Mouse (Mus musculus) brain, embryonic 14.5 days (tissue): Measurements from ENCODE around the gene Gpr62.

Source experiments
- CTCF ChIP-seq: fragments of 200-500 bp; IDR thresholded peaks from 2 replicates; pipeline ENCODE4 v1.5.1; 2012; ENCODE audit warnings: inconsistent platforms, mild to moderate bottlenecking, moderate library complexity, borderline replicate concordance; ENCODE audit not compliant: insufficient read depth, insufficient read length; ENCODE audit errors: extremely low read depth
- POLR2A ChIP-seq: fragments of 200-500 bp; IDR thresholded peaks from 2 replicates; pipeline ENCODE4 v1.6.1; 2012; ENCODE audit warnings: mild to moderate bottlenecking, inconsistent platforms, borderline replicate concordance; ENCODE audit not compliant: poor library complexity, insufficient read depth, insufficient read length, severe bottlenecking; ENCODE audit errors: extremely low read depth

DNA sequence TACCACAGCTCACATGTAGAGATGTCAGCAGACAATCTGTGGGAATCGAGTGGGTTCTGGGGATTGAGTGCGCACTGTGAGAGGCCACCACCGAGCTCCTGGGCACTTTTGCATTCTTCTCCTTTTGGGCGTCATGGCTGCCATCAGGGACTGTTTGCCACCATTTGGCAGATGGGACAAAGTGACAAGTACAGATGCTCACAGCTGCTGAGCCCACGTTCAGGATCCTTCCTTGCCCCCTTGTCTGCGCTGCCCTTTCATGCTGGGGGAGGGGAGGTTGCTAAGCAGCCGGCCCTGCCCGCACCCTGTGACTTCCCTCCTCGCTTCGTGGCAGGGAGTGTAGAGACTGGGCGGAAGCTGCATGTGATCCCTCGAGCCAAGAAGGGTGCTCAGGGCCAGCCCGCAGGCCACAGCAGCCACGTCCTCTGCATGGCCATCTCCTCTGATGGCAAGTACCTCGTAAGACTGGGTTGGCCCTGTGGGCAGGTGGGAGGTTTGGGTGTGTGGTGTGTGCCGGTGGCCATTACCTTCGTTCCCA lies 16.9 kb upstream of the Gpr62 start:
- no peak for TF ChIP-seq CTCF
- no peak for TF ChIP-seq POLR2A
